Mouse (Mus musculus): ENCODE measurements around the gene Ifit3.

Gene Ifit3

DNA sequence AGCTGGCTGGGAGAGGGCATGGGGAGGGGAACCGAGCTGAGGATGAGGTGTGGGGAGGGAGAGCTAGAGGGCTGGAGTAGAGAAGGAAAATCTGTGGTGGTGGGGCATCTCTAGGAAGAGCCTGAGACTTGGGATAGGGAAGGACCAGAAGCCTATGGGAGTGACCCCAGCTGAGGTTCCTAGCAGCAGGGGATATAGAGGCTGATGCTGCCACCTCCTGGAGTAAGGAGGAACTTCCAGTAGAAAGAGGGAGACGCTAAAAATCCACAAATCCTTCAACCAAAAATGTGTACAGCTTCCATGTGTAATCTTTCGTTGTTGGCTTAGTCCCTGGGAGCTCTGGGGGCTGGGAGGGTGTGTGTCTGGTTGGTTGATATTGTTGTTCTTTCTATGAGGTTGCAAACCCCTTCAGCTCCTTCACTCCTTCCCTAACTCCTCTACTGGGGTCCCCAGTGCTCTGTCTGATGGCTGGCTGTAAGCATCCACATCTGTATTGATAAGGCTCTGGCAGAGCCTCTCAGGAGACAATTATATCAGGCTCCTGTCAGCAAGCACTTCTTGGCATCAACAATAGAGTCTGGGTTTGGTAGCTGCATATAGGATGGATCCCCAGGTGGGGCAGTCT is 53.7 kb downstream of the Ifit3 start:
- TF ChIP-seq GATA4 (IDR thresholded peaks at IDR 0.05; ENCODE audit: insufficient replicate concordance, low read length): no peak

Measured in liver, adult (tissue).